Mouse (Mus musculus): ENCODE measurements at regions not wholly inside any gene's neighbourhood (a gene's known extent, or its start where the extent isn't known, plus 50 kb on each side); places are given as distances from the start of the nearest gene placed in this dataset.

GRCm38 (mm10) chr9:67114099-67114498 is 64.9 kb upstream of the Tpm1 start:
- ATAC-seq (ENCODE audit: low FRiP score), result no peak
- Histone ChIP-seq H3K27ac (no peak overlapping the region), H3K9ac (no peak overlapping the region), H3K4me3 (replicated peaks) (no peak overlapping the region), H3K9me3 (no peaks in the 10 kb centered on the region), H3K4me2 (no peak overlapping the region), H3K4me1 (peaks cover 8% of the 10 kb centered on the region; the same call in 1 of the 2 replicates), H3K27me3 (no peaks in the 10 kb centered on the region), H3K36me3 (replicated peaks) (no peaks in the 10 kb centered on the region)
- 79% methylated on average over 5 of the region's 5 CpGs for WGBS

DNA sequence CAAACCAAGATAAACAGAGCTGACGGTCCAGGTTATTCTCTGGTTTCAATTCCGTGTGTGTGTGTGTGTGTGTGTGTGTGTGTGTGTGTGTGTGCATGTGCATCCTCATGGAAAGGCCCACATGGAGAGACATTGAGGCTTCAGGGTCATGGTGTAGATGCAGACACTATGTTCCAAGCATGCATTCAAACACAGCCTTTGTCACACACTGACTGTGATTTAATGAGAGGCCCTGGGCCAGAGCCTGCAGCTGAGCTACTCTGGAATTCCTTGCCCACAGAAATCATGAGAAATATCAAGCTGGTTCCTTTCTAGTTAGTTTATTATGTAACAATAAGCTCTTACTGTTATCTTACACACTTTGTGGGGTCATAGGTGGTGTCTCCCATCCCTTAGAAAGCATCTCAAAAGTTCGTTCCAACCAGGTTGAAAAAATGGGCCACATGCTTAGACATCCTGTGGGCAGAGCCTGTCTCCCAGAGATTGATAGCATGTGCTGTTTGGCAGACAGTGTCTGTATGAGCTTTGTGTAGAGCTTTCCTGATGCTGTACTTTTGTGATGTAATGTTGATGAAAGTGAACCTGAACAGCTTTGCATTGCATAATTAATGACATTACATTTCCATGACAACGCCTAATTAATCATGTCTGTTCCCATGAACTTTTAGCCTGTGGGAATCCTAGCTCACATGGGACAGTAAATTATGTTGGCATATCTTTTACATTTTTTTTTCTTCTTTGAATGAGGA is 62.8 kb upstream of the Tpm1 start:
- no peak for ATAC-seq (ENCODE audit: low FRiP score)
- 80% methylated on average over 4 of the region's 4 CpGs for WGBS
- H3K4me1 ChIP-seq, result peaks cover 8% of the 10 kb centered on the region; the same call in 1 of the 2 replicates
- no peaks in the 10 kb centered on the region for H3K36me3 ChIP-seq (replicated peaks)
- H3K9me3 ChIP-seq, result no peaks in the 10 kb centered on the region
- H3K27ac ChIP-seq, result peak overlapping the region; percentile 48
- no peak overlapping the region for H3K4me2 ChIP-seq
- H3K4me3 ChIP-seq (replicated peaks), result no peak overlapping the region
- H3K27me3 ChIP-seq, result no peaks in the 10 kb centered on the region
- H3K9ac ChIP-seq, result no peak overlapping the region

DNA sequence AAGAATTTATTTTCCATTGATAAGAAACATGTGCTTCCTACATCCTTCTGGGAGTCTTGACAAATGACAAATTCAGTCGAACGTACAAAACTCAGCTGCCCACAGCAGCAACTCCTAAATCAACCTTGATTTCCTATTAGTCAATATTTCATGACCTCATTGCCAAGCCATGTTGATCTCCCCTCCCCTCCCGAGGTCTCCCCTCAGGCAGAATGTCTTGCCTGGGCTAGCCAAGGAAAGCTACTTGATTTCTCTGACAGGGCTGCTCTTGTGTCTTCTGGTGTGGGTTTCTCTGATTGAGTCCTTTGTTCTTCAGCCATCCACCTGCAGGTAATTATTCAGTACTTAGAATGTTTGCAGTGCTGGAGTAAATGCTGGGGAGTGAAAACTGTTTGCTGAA is 58.7 kb upstream of the Tpm1 start:
- Histone ChIP-seq H3K27me3 (no peaks in the 10 kb centered on the region), H3K4me3 (replicated peaks) (no peak overlapping the region), H3K4me1 (peaks cover 15% of the 10 kb centered on the region), H3K36me3 (replicated peaks) (no peaks in the 10 kb centered on the region), H3K9me3 (no peaks in the 10 kb centered on the region), H3K4me2 (no peak overlapping the region), H3K27ac (no peak overlapping the region), H3K9ac (no peak overlapping the region)
- 60% methylated on average over 3 of the region's 3 CpGs for WGBS
- no peak for ATAC-seq (ENCODE audit: low FRiP score)

DNA sequence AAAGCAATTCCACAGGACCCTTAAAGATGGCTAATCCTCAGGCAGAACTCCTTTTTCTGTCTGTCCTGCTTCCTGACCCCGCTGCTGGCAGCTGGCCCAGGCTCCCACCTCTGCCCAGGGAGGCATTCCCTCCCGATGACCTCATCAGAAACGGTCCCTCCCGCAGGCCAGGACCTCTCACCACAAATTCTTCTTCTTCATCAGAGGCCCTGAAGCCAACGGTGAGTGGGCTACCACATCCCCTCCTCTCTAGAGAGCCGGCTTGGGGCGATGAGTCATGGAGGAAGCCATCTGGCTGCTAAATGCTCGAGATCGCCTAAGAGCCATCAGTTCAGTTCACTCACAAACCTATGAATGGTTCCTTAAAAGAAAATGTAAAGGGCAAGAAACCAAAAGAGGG is 56.7 kb upstream of the Tpm1 start:
- H3K9me3 ChIP-seq, result no peaks in the 10 kb centered on the region
- WGBS, result 45% methylated on average over 9 of the region's 9 CpGs
- H3K4me3 ChIP-seq (replicated peaks), result no peak overlapping the region
- H3K27me3 ChIP-seq, result no peaks in the 10 kb centered on the region
- H3K27ac ChIP-seq, result no peak overlapping the region
- no peaks in the 10 kb centered on the region for H3K36me3 ChIP-seq (replicated peaks)
- no peak overlapping the region for H3K9ac ChIP-seq
- no peak for ATAC-seq (ENCODE audit: low FRiP score)
- H3K4me1 ChIP-seq, result peaks cover 7% of the 10 kb centered on the region
- no peak overlapping the region for H3K4me2 ChIP-seq

DNA sequence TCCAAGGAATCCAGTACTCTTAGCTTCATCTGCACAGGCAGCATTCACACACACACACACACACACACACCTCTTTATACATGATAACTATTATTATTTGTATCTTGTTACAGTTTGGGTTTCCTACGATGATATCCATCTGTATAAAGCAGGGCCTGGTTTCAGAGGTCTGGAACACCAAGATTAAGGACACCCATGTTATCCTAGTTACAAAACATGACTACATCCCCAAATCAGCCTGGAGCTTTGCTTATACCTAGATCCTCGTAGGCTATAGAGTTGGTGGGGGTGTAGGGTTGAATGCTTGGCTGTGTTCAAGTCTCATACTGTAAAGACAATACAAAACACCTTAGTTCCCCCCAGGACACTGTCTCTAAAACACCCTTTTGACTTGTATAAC is 56.0 kb upstream of the Tpm1 start:
- Histone ChIP-seq H3K4me2 (no peak overlapping the region), H3K4me3 (replicated peaks) (no peak overlapping the region), H3K27me3 (no peaks in the 10 kb centered on the region), H3K9ac (no peak overlapping the region), H3K4me1 (peaks cover 7% of the 10 kb centered on the region), H3K36me3 (replicated peaks) (no peaks in the 10 kb centered on the region), H3K9me3 (no peaks in the 10 kb centered on the region), H3K27ac (no peak overlapping the region)
- no peak for ATAC-seq (ENCODE audit: low FRiP score)
- 85% methylated on average over 2 of the region's 2 CpGs for WGBS

DNA sequence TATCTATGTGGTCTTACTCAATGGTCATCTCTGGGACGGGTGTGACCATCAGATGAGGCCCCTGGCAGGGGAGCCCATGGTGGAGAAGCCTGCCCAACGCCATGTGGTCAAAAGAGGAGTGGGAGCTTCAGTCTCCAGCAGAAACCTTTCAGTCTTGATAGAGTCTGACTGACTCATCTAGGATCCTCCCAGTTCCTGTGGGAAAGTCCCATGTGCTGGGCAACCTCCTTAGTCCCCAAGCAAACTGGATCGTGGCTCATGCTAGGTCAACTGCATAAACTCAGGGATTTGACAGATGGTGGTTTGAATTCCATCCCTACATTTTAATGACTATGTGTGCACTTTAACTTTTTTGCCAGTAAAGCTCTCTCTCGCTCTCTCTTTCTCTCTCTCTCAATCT is 55.4 kb upstream of the Tpm1 start:
- ATAC-seq (ENCODE audit: low FRiP score), result no peak
- no peaks in the 10 kb centered on the region for H3K9me3 ChIP-seq
- WGBS, result 81% methylated on average over 4 of the region's 4 CpGs

DNA sequence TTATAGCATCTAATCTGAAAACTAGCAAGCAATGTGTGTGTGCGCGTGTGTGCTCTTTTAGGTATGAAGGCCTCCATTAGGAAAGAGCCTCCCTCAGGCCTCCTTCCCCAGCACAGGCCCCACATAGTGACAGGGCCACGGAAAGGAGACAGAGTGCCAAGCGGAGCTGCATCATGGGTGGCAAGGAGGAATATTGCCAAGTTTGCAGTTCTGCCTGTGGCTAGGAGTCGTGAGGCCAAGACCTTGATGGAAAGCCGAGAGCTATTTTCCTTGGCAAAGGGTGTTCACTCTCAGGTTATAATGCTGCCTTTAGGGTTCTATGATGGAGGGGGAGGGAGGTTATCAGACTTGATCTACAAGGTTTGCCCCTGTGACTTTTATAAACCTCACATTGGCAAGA is 53.4 kb upstream of the Tpm1 start:
- 76% methylated on average over 6 of the region's 6 CpGs for WGBS
- no peak for ATAC-seq (ENCODE audit: low FRiP score)
- Histone ChIP-seq H3K9ac (no peak overlapping the region), H3K27ac (no peak overlapping the region), H3K4me3 (replicated peaks) (no peak overlapping the region), H3K9me3 (no peaks in the 10 kb centered on the region), H3K27me3 (no peaks in the 10 kb centered on the region), H3K36me3 (replicated peaks) (no peaks in the 10 kb centered on the region), H3K4me1 (peaks cover 7% of the 10 kb centered on the region), H3K4me2 (no peak overlapping the region)

More for the DNA sequence above, 55.4 kb upstream of the Tpm1 start:
- Histone ChIP-seq H3K4me1 (peaks cover 7% of the 10 kb centered on the region), H3K27ac (no peak overlapping the region), H3K27me3 (no peaks in the 10 kb centered on the region), H3K9ac (no peak overlapping the region), H3K4me2 (no peak overlapping the region), H3K4me3 (replicated peaks) (no peak overlapping the region), H3K36me3 (replicated peaks) (no peaks in the 10 kb centered on the region)

DNA sequence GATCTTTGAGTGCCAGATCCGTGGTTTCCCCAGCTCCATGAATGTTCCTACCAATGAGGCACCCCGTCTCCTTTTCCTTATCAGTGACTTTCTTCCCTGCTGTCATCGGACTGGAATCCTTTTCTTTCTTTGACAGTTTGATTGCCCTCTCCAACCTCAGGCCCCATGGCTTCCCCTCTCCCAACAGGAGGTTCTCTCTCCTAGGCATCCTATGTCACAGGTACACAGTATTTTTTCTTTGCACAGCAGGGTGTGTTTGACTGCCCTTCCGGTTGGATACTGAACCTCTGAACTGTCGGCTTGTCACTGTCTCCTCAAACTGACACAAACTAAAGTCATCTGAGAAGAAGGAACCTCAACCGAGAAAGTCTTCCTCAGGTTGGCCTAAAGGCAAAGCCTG is 50.3 kb upstream of the Tpm1 start:
- Histone ChIP-seq H3K4me3 (replicated peaks) (no peak overlapping the region), H3K27me3 (no peaks in the 10 kb centered on the region), H3K4me2 (no peak overlapping the region), H3K27ac (no peak overlapping the region), H3K9ac (no peak overlapping the region), H3K9me3 (no peaks in the 10 kb centered on the region), H3K36me3 (replicated peaks) (no peaks in the 10 kb centered on the region), H3K4me1 (no peaks in the 10 kb centered on the region)
- 77% methylated on average over 6 of the region's 6 CpGs for WGBS
- ATAC-seq (ENCODE audit: low FRiP score), result no peak
